Mouse (Mus musculus) WW6 (cell line): ENCODE measurements around the gene Taf12.
A peak's percentile ranks its signal among the peaks of the same experiment; 100 is the strongest.

ENCODE experiments used
- DNase-seq: peaks from one replicate; pipeline ENCODE4 v3.0.0-alpha.2; 2013; ENCODE audit warnings: low read depth, low spot score

Taf12 gene

GRCm38 (mm10) chr4:132311209-132311608 is 37.0 kb downstream of the Taf12 start:
- DNase-seq = no peak

- no peak for DNase-seq
Observed at GRCm38 (mm10) chr4:132311801-132312200, 37.6 kb downstream of the Taf12 start.

GRCm38 (mm10) chr4:132312627-132313026 is 38.5 kb downstream of the Taf12 start:
- DNase-seq = no peak

GRCm38 (mm10) chr4:132315711-132316110 is 41.5 kb downstream of the Taf12 start:
- DNase-seq = no peak

- no peak for DNase-seq
Observed at GRCm38 (mm10) chr4:132326481-132326880, 52.3 kb downstream of the Taf12 start.

GRCm38 (mm10) chr4:132328391-132328982 is 54.3 kb downstream of the Taf12 start:
- no peak for DNase-seq

GRCm38 (mm10) chr4:132329115-132329834 is 55.1 kb downstream of the Taf12 start, which contains the start of gene Trnau1ap:
TSS of gene Trnau1ap (minus strand) at chr4:132329538.
- peak; percentile 89 for DNase-seq

GRCm38 (mm10) chr4:132329835-132330354 is 55.7 kb downstream of the Taf12 start:
- no peak for DNase-seq

GRCm38 (mm10) chr4:132331960-132332359 is 57.8 kb downstream of the Taf12 start:
- DNase-seq = no peak

GRCm38 (mm10) chr4:132332880-132333279 is 58.7 kb downstream of the Taf12 start:
- DNase-seq = no peak

- no peak for DNase-seq
Observed at GRCm38 (mm10) chr4:132338943-132339342, 64.8 kb downstream of the Taf12 start.

GRCm38 (mm10) chr4:132341451-132341850 is 67.3 kb downstream of the Taf12 start:
- DNase-seq = no peak

GRCm38 (mm10) chr4:132344403-132345134 is 70.4 kb downstream of the Taf12 start:
- no peak for DNase-seq
